Mouse (Mus musculus): Measurements from ENCODE around the gene Lasp1. TPM values are rescaled to one million over a fixed set of nuclear protein-coding genes. Genes with fewer than 3 reads are reported as not detected.

Lasp1 gene
- polyA plus RNA-seq, 1 experiment, result 397 TPM

GRCm38 (mm10) chr11:97817379-97817778, 18.6 kb downstream of the Lasp1 start:
- Histone ChIP-seq H3K36me3 (ENCODE audit: control insufficient read depth, insufficient read depth, low read length) (peaks cover 62% of the 10 kb centered on the region), H3K4me3 (ENCODE audit: low read depth, low read length) (peak overlapping the region; percentile 14; the same call in 1 of the 2 replicates), H3K27ac (ENCODE audit: insufficient read depth, low read depth, low read length) (peak overlapping the region; percentile 87), H3K27me3 (ENCODE audit: control insufficient read depth, insufficient read depth, low read length) (no peaks in the 10 kb centered on the region), H3K4me1 (ENCODE audit: control insufficient read depth, insufficient read depth, insufficient read length, low read length) (peaks cover 77% of the 10 kb centered on the region)
- WGBS, result 10% methylated on average over 5 of the region's 5 CpGs
- TF ChIP-seq CTCF (IDR thresholded peaks at IDR 0.05; ENCODE audit: extremely low read depth, insufficient read length, insufficient replicate concordance, low read depth, low read length), result no peak

DNA sequence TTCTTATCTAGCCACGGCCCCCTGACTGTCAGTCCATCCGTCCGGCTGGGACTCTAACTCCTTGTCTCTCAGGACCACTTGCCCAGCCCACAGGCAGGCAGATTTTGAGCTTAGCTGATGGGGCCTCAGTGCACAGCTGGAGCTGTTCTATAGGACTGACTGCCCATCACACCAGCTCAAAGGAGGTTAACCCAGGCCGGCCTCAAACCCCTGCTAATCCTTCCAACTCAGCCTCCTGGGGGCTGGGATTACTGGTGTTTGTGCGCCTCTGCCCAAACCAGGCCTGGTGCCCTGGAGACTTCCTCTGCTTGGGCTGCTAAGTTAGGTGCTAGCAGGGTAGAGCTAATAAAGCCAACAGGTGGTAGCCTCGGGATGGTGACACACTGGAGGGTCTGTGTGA, 19.2 kb downstream of the Lasp1 start:
- WGBS, result 61% methylated on average over 6 of the region's 6 CpGs
- TF ChIP-seq CTCF (IDR thresholded peaks at IDR 0.05; ENCODE audit: extremely low read depth, insufficient read length, insufficient replicate concordance, low read depth, low read length) (no peak), POLR2A (IDR thresholded peaks at IDR 0.05; ENCODE audit: low read depth, low read length) (no peak)
- Histone ChIP-seq H3K4me1 (ENCODE audit: control insufficient read depth, insufficient read depth, insufficient read length, low read length) (peaks cover 74% of the 10 kb centered on the region), H3K27ac (ENCODE audit: insufficient read depth, low read depth, low read length) (peak overlapping the region; percentile 86), H3K4me3 (ENCODE audit: low read depth, low read length) (no peak overlapping the region), H3K27me3 (ENCODE audit: control insufficient read depth, insufficient read depth, low read length) (no peaks in the 10 kb centered on the region), H3K36me3 (ENCODE audit: control insufficient read depth, insufficient read depth, low read length) (peaks cover 65% of the 10 kb centered on the region)

GRCm38 (mm10) chr11:97818571-97818970, 19.8 kb downstream of the Lasp1 start:
- Histone ChIP-seq H3K4me1 (ENCODE audit: control insufficient read depth, insufficient read depth, insufficient read length, low read length) (peaks cover 72% of the 10 kb centered on the region), H3K27me3 (ENCODE audit: control insufficient read depth, insufficient read depth, low read length) (no peaks in the 10 kb centered on the region), H3K4me3 (ENCODE audit: low read depth, low read length) (no peak overlapping the region), H3K36me3 (ENCODE audit: control insufficient read depth, insufficient read depth, low read length) (peaks cover 66% of the 10 kb centered on the region), H3K27ac (ENCODE audit: insufficient read depth, low read depth, low read length) (peak overlapping the region; percentile 86)
- TF ChIP-seq POLR2A (IDR thresholded peaks at IDR 0.05; ENCODE audit: low read depth, low read length) (no peak), CTCF (IDR thresholded peaks at IDR 0.05; ENCODE audit: extremely low read depth, insufficient read length, insufficient replicate concordance, low read depth, low read length) (no peak)
- WGBS, result 11% methylated on average over 4 of the region's 4 CpGs

DNA sequence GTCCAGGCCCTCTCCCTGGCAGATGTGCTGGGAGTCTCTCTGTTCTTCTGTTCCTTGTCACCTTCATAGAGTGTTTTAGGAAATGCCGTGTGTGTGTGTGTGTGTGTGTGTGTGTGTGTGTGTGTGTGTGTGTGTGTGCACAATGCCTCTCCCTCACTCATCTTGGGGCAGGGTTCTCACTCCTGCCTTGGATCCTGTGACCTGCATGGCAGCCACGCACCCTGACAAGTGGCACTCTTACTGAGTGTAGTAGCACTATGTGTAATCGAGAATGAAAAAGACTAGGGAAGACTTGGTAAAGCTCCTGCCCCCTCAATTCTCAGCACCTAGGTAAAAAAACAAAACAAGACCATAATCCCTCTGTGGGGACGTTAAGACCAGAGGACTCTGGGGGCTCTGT, 20.3 kb downstream of the Lasp1 start:
- Histone ChIP-seq H3K4me1 (ENCODE audit: control insufficient read depth, insufficient read depth, insufficient read length, low read length) (peaks cover 69% of the 10 kb centered on the region), H3K27ac (ENCODE audit: insufficient read depth, low read depth, low read length) (peak overlapping the region; percentile 86), H3K27me3 (ENCODE audit: control insufficient read depth, insufficient read depth, low read length) (no peaks in the 10 kb centered on the region), H3K4me3 (ENCODE audit: low read depth, low read length) (no peak overlapping the region), H3K36me3 (ENCODE audit: control insufficient read depth, insufficient read depth, low read length) (peaks cover 65% of the 10 kb centered on the region)
- no peak for TF ChIP-seq CTCF (IDR thresholded peaks at IDR 0.05; ENCODE audit: extremely low read depth, insufficient read length, insufficient replicate concordance, low read depth, low read length)
- no peak for TF ChIP-seq POLR2A (IDR thresholded peaks at IDR 0.05; ENCODE audit: low read depth, low read length)
- 51% methylated on average over 4 of the region's 4 CpGs for WGBS

GRCm38 (mm10) chr11:97819923-97820322, 21.1 kb downstream of the Lasp1 start:
- Histone ChIP-seq H3K27ac (ENCODE audit: insufficient read depth, low read depth, low read length) (peak overlapping the region; percentile 84), H3K36me3 (ENCODE audit: control insufficient read depth, insufficient read depth, low read length) (peaks cover 65% of the 10 kb centered on the region), H3K4me1 (ENCODE audit: control insufficient read depth, insufficient read depth, insufficient read length, low read length) (peaks cover 69% of the 10 kb centered on the region), H3K27me3 (ENCODE audit: control insufficient read depth, insufficient read depth, low read length) (no peaks in the 10 kb centered on the region), H3K4me3 (ENCODE audit: low read depth, low read length) (no peak overlapping the region)
- TF ChIP-seq POLR2A (IDR thresholded peaks at IDR 0.05; ENCODE audit: low read depth, low read length), result no peak
- no peak for TF ChIP-seq CTCF (IDR thresholded peaks at IDR 0.05; ENCODE audit: extremely low read depth, insufficient read length, insufficient replicate concordance, low read depth, low read length)
- WGBS, result 44% methylated on average over 5 of the region's 5 CpGs

DNA sequence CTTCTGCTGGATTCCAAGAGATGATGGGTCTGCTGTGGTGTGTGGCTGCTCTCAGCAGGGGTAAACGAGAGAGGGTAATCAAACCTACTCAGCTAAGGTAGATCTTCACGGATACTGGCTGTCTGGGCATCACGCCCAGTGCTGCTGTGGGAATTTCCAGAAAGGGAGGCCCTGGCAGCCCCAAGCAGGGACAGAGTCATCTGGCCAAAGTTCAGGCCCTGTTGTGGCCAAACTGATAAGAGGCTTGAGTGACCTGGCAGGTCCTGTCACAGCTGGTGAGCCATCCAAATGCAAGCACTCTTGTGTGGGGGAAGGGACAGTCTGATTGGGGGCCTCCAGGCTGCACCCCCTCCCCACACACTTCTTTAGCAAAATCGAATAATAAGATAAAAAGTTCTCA, 22.0 kb downstream of the Lasp1 start:
- Histone ChIP-seq H3K4me1 (ENCODE audit: control insufficient read depth, insufficient read depth, insufficient read length, low read length) (peaks cover 70% of the 10 kb centered on the region), H3K36me3 (ENCODE audit: control insufficient read depth, insufficient read depth, low read length) (peaks cover 66% of the 10 kb centered on the region), H3K27ac (ENCODE audit: insufficient read depth, low read depth, low read length) (peak overlapping the region; percentile 84), H3K4me3 (ENCODE audit: low read depth, low read length) (no peak overlapping the region), H3K27me3 (ENCODE audit: control insufficient read depth, insufficient read depth, low read length) (no peaks in the 10 kb centered on the region)
- TF ChIP-seq POLR2A (IDR thresholded peaks at IDR 0.05; ENCODE audit: low read depth, low read length) (no peak; the same call in 1 of the 2 replicates), CTCF (IDR thresholded peaks at IDR 0.05; ENCODE audit: extremely low read depth, insufficient read length, insufficient replicate concordance, low read depth, low read length) (no peak)
- WGBS, result 13% methylated on average over 4 of the region's 4 CpGs

DNA sequence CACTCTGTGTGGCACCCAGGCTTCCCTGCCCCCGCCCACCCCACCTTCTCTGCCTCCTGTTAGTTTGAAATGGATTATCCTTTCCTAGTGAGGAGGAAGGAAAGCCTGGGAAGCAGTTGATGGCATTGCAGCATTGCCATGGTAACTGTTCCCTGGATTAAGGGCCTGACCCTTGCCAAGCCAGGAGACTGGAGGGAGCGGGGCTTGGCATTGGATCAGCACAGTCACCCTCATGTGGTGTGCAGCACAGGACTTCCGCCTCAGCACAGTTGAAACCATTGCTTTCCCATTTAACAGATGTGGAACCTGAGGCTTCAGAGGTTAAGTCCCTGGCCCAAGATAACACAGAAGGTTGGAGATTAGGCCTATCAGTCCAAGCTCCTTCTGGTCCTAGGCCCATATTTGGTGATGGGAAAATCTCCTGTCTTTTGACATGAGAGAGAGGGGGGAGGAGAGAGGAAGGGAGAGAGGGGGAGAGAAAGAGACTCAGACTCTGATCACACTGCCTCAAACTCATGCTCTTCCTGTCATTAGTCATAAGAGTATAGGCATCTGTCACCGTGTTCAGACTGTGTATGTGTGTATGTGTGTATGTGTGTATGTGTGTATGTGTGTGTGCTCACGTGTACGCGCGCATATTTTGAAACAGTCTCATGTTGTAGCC, 22.7 kb downstream of the Lasp1 start:
- Histone ChIP-seq H3K4me1 (ENCODE audit: control insufficient read depth, insufficient read depth, insufficient read length, low read length) (peaks cover 70% of the 10 kb centered on the region), H3K4me3 (ENCODE audit: low read depth, low read length) (no peak overlapping the region), H3K27ac (ENCODE audit: insufficient read depth, low read depth, low read length) (peak overlapping the region; percentile 34), H3K36me3 (ENCODE audit: control insufficient read depth, insufficient read depth, low read length) (peaks cover 65% of the 10 kb centered on the region), H3K27me3 (ENCODE audit: control insufficient read depth, insufficient read depth, low read length) (no peaks in the 10 kb centered on the region)
- TF ChIP-seq CTCF (IDR thresholded peaks at IDR 0.05; ENCODE audit: extremely low read depth, insufficient read length, insufficient replicate concordance, low read depth, low read length), result no peak
- no peak for TF ChIP-seq POLR2A (IDR thresholded peaks at IDR 0.05; ENCODE audit: low read depth, low read length)
- 83% methylated on average over 8 of the region's 8 CpGs for WGBS

Data from small intestine, adult 2 months (tissue).